Mouse (Mus musculus) kidney, adult 2 months (tissue): Measurements from ENCODE around the gene Rhoq.

Source experiments
- CTCF ChIP-seq: fragments of 200-500 bp; conservative IDR thresholded peaks from 2 replicates; pipeline ENCODE4 v1.5.1; 2011; ENCODE audit warnings: low read depth, mild to moderate bottlenecking, control low read depth, low read length, moderate library complexity, mixed read lengths; ENCODE audit not compliant: insufficient read depth, insufficient read length
- POLR2A ChIP-seq: fragments of 200-500 bp; IDR thresholded peaks from one replicate; pipeline ENCODE4 v1.6.1; 2011; ENCODE audit warnings: low read depth, low read length, control low read depth

GRCm38 (mm10) chr17:86917048-86917447 is 45.8 kb upstream of the Rhoq start, which contains the start of gene Tmem247:
- no peak for TF ChIP-seq POLR2A
- no peak for TF ChIP-seq CTCF
